Mouse (Mus musculus): ENCODE results near the gene Col19a1. TPM values are rescaled to one million over a fixed set of nuclear protein-coding genes. Genes with fewer than 3 reads are reported as not detected.
"Not testable (repeated sequence)": the region's sequence is repeated elsewhere in the genome, so short reads cannot be mapped to it uniquely, and the experiment has no call there.

Col19a1 gene
- not detected in 2 replicates for total RNA-seq (2021)
- long read RNA-seq, result 0 reads

DNA sequence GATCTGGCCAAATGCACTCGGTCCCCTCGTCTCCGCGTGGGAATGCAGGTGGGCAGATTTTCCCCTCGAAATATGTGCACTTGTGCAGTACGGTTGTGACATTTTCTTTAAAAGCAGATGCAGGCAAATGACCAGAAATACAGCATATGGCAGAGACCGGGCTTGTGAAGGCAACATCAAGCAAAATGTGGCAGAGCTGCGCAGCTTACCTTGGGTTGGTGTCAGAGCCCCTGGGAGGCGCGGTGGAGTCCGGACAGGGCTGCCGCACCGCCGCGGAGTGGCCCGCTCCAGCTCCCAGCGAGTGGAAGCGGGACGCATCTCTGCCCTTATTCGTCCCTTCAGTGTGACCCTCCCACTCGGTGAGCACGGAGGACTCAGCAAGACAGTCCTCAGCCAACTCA, at the start of gene Col19a1:
Gene Col19a1 (minus strand): TSS at position 332 of the 401 bp plus-strand sequence.
- no peak for DNase-seq

DNA sequence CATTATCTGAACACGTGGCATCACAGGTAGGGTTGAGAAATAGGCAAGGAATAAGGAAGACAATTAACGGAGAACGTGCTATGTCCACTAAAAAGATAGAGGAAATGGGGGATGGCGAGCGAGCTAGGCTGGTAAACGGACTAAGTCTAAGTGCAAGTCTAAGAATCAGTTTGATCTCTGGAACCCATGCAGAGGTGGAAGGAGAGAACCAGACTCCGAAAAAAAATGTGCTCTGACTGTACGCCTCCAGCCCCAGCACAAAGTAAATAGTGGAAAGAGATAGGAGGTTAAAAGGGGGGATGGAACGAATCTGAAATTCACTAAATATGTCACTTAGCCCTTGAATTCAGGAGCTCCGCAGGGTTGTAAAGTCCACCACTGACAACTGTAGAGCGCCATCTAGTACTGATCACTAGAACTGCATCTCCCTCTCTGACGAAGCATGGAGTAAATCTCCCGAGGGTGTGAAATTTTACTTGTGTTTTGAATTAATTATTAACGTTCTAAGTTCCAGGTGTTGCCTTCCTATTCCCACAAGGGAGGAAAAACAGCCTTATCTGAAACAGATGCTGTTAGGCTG, 46.4 kb upstream of the Col19a1 start:
- DNase-seq, result no peak

DNA sequence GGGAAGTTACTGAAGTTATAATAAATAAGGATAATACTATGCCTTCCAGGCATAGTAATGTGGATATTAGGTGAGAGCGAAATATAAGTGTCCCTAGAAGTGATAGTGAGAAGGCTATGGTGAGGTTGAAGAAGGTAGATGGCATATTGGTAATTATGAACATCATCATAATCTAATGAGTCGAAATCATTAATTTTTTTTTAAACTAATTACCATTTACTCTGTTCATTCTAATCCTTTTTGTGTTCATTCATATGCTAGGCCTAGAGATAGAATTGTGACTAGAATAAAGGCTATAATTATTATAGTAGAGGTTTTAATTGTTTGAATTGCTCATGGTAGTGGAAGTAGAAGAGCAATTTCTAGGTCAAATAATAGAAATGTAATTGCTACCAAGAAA, 25.3 kb upstream of the Col19a1 start:
- DNase-seq, result not testable (repeated sequence)

DNA sequence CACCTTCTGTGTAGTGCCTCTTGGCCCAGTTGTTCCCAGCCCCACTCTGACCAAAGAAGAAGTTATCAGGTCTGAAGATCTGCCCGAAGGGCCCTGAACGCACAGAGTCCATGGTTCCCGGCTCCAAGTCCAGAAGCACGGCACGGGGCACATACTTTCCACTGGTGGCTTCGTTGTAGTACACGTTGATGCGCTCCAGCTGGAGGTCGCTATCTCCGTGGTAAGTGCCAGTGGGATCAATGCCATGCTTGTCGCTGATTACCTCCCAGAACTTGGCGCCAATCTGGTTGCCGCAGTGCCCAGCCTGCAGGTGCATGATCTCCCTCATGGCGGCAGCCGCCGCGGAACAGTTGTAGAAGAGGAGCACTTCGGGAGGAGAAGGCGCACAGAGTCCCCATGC, 7.8 kb upstream of the Col19a1 start:
- no peak for DNase-seq

DNA sequence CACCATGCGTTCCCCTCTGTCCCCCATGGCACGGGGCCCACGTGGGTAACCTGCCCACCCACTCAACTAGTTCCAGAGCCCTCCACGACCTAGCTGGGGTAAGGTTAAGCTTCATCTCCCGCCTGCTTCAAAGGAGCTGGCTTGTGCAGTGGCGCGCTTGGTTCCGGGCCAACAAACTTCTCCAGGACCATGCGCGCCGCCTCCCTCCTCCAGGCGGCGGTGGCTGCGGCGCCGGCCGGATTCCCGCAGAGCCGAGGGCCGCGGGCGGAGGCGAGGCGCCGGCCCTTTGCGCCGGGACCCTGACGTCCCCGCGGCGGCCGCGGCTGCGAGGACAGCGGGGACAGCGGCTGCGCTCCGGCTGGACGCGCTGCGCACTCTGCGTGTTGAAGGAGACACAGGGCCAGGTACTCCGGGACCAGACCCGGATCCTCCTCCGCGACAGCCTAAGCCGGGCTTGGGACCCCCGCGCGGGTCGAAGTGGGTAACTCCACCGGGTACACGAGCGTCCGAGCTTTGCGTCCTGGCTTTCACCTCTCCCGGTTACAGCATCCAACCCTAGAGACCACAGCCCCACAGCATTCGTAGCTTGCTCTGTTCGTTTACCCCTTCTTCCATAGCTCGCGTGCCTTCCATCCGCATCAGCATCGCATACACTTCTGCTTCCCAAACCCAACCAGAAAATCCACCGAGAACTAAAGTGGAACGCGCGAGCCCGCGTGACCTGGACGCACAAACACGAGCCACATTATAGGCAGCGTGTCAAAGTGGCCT, 717 bp downstream of the Col19a1 start:
- peak; percentile 19 for DNase-seq

DNA sequence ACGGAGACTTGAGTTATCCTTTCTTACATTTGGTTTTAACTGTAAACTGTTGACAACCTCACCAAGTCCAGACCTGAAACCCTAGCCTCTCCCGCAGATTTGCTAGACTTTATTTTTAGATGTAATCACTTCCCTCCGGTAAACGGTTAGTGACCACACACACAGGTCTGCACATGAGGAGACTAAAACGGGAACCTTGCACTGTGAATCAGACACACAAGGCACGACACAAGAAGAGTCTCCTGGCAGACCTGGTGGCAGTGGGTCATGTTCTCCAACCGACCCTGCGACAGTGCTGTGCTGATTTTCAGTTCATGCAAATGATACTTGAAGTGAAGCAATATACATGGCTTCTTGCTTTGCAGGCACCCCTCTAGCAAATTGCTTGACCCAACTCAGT, 14.7 kb downstream of the Col19a1 start:
- no peak for DNase-seq

DNA sequence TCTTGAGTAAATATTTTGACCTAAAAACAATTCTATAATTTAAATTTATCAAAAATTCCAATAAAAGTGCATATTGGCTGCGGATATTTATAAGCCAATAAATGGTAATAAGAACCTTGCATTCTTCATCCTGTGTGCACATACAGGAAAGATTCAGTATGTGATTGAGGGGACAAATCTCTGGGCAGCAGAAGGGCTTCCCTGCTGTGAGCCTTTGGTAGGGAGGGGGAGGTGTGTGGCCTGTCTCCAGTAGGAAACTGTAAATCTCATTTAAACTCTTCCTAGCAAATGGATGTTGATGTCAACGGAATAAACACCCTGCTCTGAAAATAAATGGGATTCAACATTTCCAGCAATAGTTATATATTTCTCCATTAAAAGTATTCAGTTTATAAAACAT, 23.2 kb downstream of the Col19a1 start:
- DNase-seq, result no peak

DNA sequence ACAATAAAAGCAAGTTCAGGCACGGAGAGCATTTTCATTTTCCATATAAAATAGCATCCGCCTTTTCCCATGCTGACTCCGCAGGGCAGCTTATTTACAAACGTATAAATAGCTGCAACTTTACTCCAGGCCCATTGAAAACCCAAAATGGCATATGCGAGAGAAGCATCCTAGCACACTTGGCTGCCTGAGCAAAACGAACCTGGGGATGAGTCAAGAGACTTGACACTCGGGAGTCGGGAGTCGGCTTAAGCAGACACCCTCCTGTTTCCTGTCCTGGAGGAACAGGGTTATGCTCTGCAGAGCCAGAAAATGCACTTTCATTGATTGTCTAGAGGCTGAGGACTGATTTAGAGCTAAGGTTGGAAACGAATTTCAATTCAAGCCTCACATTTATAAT, 29.3 kb downstream of the Col19a1 start:
- no peak for DNase-seq

DNA sequence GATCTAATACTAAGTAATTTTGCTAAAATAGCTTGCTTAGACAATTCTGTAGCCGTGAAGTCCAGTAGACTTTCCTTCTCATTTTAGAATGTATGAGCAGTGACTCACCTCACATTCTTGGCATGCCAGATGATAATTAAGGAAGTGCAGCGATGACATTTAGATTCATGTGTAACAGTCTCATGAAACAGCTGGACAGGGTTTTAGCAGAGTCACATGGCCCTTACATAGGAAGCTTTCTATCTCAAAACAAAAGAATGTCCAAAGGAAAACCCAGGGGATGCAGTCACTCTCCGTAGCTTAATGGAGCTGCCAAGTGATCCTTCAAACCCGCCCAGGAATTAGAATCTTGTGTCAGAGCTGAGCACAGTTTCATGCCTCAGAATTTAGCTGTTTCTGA, 33.8 kb downstream of the Col19a1 start:
- no peak for DNase-seq

DNA sequence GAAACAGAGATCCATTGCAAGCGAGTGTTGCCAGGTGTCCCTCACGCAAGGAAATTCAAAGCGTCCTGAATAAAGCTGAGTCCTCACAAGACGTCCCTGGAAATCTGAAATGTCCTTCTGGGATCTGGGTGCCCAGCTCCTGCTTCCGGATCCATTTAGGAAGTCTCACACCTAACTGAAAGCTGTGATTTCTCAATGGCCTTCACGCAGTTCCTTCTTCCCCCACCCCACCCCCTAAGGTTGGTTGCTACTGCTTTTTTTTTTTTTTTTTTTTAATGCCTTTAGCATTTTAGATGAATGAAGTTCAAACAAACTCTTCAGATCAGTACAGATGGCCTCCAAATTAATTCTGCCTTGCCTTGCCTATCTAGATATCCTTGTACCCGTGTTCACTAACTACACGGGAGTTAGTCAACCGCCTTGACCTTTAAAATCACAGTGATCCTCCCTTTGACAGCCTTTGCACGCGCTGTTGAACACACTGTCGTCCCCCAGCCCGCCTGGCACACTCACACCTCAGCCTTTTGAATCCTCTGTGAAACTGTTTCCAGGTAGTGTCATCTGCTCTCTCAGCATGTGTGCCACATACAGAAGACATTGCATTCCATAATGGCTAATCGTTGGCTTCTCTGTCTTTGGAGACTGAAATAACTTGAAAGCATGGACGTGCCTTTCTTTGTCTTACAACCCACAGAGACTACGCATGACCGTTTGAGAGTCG, 36.6 kb downstream of the Col19a1 start:
- peak; percentile 2 for DNase-seq

DNA sequence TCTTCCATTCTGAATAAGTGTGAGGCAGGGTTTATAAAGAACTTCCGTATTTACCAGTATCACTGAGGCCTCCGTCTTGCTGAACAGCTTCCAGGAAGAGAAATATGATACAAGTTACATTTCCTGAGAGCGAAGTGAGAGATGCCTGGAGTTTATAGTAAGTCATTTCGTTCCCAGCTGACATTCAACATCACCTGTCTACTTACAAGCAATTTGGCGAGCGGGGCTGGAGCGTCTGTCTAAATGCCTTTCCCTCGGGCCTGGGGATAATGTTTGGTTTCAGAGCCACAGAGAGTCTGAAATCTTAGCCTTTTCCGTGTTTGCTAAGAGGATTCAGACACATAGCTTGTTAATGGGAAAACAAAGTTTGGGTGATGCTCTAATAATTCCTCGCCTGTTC, 37.2 kb downstream of the Col19a1 start:
- no peak for DNase-seq

DNA sequence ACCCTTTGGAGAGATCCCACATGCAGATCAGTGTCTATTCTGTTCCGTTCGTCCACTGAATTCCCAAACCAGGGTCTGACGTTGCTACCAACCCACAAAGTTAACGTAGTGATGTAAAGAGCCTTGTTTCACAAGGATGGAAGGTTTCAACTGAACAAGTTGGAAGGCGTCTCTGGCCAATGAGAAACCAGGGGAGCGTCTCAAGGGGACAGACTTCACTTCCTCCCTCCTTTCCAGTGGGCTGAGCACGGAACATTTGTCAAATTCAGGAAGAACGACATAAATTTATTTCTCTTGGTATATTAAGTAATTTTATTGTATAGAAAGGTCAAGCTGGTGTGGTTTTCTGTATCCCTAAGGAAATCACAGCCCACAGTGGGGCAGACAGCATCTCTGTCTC, 38.2 kb downstream of the Col19a1 start:
- DNase-seq, result no peak

DNA sequence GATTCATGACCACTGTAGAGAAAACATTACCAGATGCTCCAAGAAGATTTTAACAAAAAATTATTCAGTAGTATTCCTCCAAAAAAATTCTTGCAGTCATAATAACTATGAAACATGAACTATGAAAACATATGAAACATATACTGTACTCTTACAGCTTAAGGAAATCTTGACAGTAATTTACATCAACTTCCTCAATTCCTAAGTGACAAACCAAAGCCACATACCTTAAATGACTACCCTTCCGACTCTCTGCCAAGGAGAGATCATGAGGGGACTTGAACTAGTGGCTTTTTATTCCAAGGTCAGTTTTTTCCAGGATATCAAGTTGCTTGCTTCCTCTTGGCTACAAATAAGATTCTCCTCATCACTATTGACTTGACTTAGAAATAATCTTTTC, 39.7 kb downstream of the Col19a1 start:
- DNase-seq, result no peak

DNA sequence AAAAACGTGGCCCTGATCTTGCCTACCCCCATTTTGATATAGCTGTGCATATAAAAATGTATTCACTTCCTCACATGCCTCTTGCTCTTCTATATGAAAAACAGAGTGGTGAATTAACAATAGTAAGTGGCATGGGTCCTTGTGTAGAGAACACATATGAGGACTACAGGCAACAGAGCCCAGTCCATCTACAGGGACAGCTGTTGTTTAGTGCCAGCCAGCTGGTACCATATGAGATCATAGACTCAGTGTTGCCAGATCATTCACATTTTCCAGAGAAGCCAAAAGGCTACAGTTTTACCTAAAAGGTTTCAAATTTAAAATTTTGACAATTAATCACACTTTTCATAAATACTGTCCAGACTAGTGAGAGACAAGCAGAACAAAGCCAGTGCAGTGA, 47.4 kb downstream of the Col19a1 start:
- DNase-seq, result no peak

DNA sequence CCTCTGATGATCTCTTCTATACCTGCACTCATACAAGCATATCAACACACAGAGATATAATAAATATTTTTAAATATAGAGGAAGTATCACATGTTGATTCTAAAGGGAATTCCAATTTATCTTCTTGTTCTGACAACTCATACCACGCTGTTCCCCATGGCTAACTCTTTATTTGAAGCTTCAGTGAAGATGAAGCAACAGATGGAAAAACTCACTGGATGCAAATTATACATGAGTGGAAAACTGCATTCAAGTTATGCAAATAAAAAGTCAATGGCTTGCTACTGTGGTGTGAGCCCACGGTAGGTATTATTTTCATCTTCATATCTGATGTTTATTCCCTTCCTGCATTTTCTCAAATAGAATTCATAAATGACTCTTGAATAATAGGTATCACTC, 60.1 kb downstream of the Col19a1 start:
- no peak for DNase-seq

DNA sequence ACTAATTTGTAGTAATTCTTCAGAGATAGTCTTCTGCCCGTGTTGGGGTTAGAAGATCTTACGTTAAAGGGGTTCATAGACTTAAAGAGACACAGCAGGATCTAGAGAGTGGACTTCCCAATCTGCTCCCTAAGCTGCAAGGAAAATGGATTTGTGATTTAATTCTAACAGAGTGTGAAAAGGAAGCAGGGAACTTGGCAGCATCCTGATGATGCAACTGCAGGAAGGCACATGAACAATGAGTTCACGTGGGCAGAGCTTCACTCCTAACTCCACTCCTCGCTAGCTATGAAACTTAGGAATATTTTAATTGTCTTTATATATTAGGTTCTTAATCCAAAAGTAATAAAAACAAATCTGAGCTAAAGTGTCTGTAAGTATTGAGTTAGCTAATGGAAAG, 69.8 kb downstream of the Col19a1 start:
- DNase-seq, result no peak

DNA sequence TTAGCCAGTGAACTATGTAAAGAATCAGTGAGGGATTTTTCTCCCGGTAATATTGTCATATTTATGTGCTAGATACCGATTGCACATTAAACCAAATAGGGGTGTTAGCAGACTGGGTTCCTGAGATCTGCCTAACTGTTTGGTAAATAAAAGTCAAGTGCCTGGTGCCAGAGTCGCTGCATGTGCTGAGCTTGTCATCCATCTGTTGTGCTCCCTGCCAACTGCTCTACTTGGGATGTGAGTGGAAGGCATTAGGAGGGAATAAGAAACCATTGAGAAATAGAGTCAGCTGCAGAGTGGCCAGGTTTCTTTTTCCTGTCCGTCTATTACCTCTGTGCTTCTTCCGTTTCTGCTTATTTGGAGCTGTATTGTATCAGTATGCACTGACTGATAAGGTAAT, 71.9 kb downstream of the Col19a1 start:
- DNase-seq, result no peak

DNA sequence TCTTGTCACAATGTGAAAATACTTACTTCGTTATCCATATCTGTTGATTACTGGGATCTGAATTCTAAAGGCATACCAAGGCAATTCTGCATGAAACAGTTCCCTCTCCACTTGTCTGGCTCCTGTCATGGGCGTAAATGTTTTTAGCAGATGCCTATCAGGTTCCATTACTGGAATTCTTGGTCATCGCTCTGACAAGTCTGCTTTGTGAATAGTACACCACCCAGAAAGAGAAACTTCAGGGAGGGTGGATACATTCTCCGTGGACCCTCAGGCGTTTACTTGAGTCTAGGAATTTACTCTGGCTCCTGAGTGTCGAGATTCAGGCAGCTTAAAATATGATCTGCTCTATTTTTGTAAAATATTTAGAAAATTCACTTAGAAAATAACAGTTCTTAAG, 75.7 kb downstream of the Col19a1 start:
- no peak for DNase-seq

DNA sequence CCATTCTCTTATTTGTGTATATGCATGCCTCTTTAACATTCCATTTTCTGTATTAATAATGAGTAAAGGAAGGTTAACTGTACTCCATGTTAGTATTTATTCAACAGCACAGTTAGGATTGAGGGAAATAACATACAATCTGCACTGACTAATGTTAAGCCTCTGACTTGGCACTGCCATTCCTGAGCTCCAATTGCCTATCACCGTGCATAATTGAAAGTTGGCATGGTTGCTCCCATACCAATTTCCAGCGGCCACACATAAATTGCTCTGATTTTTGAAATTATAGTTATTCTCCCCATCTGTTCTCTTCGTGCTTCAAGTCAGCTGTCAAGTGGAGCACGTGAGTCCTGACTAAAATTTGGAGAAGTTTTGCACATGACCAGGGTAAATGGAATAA, 91.9 kb downstream of the Col19a1 start:
- DNase-seq, result no peak

DNA sequence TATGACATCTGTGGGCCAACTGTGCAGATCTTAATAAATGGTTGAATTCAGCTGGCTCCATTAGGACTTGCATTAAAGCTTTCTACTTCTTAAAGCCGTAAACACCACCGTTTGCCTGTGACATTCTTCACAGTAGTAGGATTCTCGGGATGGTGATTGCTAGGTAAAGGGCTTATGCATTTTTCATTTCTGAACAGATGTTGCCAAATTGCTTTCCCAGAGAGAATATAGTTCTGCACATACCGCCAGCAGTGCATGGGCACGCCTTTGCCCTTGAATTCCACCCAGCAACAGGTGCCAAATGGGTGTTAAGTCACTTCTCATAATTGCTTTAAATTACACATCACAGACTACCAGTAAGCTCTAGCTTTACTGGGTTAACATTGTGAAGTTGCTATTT, 103.1 kb downstream of the Col19a1 start:
- DNase-seq, result no peak

DNA sequence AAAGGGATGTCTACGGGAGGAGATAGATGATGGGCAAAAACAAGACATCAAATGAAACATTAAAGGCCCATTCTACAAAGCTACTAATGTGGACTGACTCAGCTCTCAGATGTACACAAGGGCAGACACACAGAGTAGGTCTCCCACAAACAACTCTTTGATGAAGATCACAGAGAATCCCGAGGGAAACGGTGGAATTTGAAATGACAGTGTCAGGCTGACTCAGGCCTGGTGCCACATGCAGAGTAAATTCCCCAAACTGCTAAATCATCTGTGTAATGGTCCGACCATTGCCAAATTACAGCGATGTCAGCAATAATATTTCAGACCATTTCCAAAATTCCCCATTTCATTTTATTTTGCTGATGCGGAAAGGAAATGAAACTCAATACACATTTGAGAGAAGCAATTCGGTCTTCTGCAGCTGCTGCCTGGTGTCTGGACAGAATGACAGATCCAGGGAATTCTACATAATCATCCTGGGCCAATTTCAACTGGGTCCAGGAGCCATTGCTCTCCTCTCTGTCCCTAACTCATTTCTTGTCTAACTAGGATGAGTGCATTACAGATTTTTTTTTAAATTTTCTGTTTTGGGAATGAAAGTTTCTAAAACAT, 116.1 kb downstream of the Col19a1 start:
- DNase-seq, result no peak

DNA sequence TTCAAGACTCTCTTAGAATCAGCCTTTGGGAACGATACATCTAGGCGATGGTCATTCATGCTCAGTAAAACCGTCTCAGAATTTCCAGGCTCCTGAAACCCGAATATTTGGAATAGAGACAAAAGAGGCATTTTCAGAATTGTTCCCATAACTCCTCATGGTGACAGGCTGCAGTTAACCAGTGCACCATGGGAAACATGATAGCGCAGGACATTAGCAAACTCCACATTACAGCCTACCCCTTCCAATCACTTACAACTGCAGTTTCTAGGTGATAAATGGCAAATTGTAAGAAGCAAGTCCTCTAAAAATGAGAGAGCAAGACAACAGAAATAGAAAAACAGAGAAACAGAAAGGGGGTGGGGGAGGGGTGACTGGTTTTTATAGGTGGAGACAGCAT, 116.6 kb downstream of the Col19a1 start:
- DNase-seq, result no peak

DNA sequence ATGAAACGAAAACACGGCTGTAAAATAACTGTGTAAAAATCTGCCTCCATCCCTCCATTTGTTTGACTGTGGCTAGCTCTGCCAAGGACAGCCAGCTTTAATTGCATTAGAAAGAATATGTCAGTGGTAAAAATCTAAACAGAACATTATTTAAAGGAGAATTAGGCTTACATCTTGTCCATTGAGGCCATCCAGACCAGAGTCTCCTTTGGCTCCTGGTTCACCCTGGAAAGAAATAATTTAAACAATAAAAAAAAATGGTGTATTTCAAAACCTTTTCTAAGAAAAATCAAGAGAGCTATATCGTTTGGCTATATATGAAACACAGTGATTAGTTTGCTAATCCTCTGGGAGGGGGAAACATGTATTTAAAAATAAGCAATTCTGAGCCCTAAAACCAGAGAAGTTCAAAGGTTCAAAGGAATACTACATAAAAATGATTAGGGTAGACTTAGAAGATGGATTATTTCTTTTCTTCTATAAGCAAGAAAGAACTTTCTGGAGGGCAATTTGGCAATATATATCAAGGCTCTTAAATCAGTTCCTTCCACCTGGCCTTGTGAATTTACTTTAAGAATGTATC, 125.9 kb downstream of the Col19a1 start:
- no peak for DNase-seq
